Mouse (Mus musculus) heart, embryonic 14.5 days (tissue): ENCODE data around the gene Large2. TPM values are rescaled to one million over a fixed set of nuclear protein-coding genes. Genes with fewer than 3 reads are reported as not detected.
A peak's percentile ranks its signal among the peaks of the same experiment; 100 is the strongest.

Source experiments
- ATAC-seq: fragments of 200-750 bp; cut with Nextera tagmentation; 2 replicates; pipeline ENCODE4 v1.8.0; 2017; ENCODE audit warnings: low read depth, moderate TSS enrichment; ENCODE audit not compliant: insufficient number of reproducible peaks, insufficient read depth, low FRiP score
- H3K27ac ChIP-seq, 2 experiments: fragments of 200-500 bp in 1 of 2; fragments of 300-500 bp in 1 of 2; sonication (generic) in 1 of 2; replicated peaks in 1 of 2; 2 replicates each; pipeline ENCODE4 v1.5.1; 2012 to 2014; ENCODE audit warnings: low read depth in 2 of 2, low read length in 2 of 2, control low read depth in 1 of 2, mild to moderate bottlenecking in 1 of 2, mixed read lengths in 1 of 2; ENCODE audit not compliant: control insufficient read depth in 1 of 2, insufficient read depth in 1 of 2
- H3K27me3 ChIP-seq: fragments of 300-500 bp; sonication (generic); 2 replicates; pipeline ENCODE4 v1.6.1; 2014; ENCODE audit warnings: mild to moderate bottlenecking, low read length, control low read depth; ENCODE audit not compliant: control insufficient read depth, insufficient read depth
- H3K36me3 ChIP-seq: fragments of 300-500 bp; sonication (generic); 2 replicates; pipeline ENCODE4 v1.6.1; 2014; ENCODE audit warnings: mild to moderate bottlenecking, control low read depth, low read length, mixed read lengths; ENCODE audit not compliant: control insufficient read depth, insufficient read depth
- H3K4me1 ChIP-seq, 2 experiments: fragments of 200-500 bp in 1 of 2; fragments of 300-500 bp in 1 of 2; sonication (generic) in 1 of 2; 2 replicates each; pipeline ENCODE4 v1.6.1; 2012 to 2014; ENCODE audit warnings: low read length in 2 of 2, control low read depth in 1 of 2, mixed read lengths in 1 of 2; ENCODE audit not compliant: control insufficient read depth in 2 of 2, insufficient read depth in 2 of 2
- H3K4me2 ChIP-seq: fragments of 300-500 bp; sonication (generic); 2 replicates; pipeline ENCODE4 v1.6.1; 2014; ENCODE audit warnings: mild to moderate bottlenecking, low read length
- H3K4me3 ChIP-seq, 2 experiments: fragments of 200-500 bp in 1 of 2; fragments of 300-500 bp in 1 of 2; sonication (generic) in 1 of 2; 2 replicates each; pipeline ENCODE4 v1.5.1; 2012 to 2014; ENCODE audit warnings: low read length in 2 of 2, mild to moderate bottlenecking in 2 of 2, control low read depth in 1 of 2, low read depth in 1 of 2, moderate library complexity in 1 of 2; ENCODE audit not compliant: control insufficient read depth in 1 of 2, insufficient read depth in 1 of 2
- H3K9ac ChIP-seq: fragments of 300-500 bp; sonication (generic); 2 replicates; pipeline ENCODE4 v1.6.1; 2014; ENCODE audit warnings: mild to moderate bottlenecking, low read length
- H3K9me3 ChIP-seq: fragments of 300-500 bp; sonication (generic); 2 replicates; pipeline ENCODE4 v1.6.1; 2016; ENCODE audit warnings: low read length, control low read depth; ENCODE audit not compliant: control insufficient read depth
- WGBS: fragments of 180-500 bp; shearing (Covaris S2); extraction: QIAGEN DNeasy Blood & Tissue Kit; methylation state at CpG from one replicate; pipeline ENCODE4 v1.1.7; 2014; 5-methylcytosine and 5-hydroxymethylcytosine counted together
- polyA plus RNA-seq: library from polyadenylated mRNA; unstranded; fragments of >200 nt; fragmentation: Nextera tagmentation; extraction: Ambion mirVana; gene quantifications from 2 replicates; pipeline ENCODE4 v1.2.1, GENCODE M21; 2014

Gene Large2
- polyA plus RNA-seq, result 0.73 and 1.2 TPM in 2 replicates

- Histone ChIP-seq H3K4me1 (peaks cover 14 to 17% of the 10 kb centered on the region in 2 experiments), H3K9me3 (no peaks in the 10 kb centered on the region), H3K4me2 (peak within 1 kb of the TSS; percentile 98), H3K9ac (peak within 1 kb of the TSS; percentile 80), H3K36me3 (peaks cover 19% of the 10 kb centered on the region), H3K4me3 (peak within 1 kb of the TSS; percentile 62 to 67), H3K27me3 (peaks cover 34% of the 10 kb centered on the region), H3K27ac (peak within 1 kb of the TSS; percentile 65 to 73)
- 2% methylated on average over 16 of the region's 16 CpGs for WGBS
- no peak for ATAC-seq
Observed at GRCm38 (mm10) chr2:92374514-92374913, at the start of gene Large2, which contains the start of gene Pex16. Gene Large2 (minus strand): TSS chr2:92374869. Gene Pex16 (plus strand): TSS chr2:92374676.

- Histone ChIP-seq H3K27me3 (no peaks in the 10 kb centered on the region), H3K36me3 (peaks cover 46% of the 10 kb centered on the region)
Observed at GRCm38 (mm10) chr2:92423702-92424461, 49.2 kb upstream of the Large2 start.

GRCm38 (mm10) chr2:92423156-92423555, 48.5 kb upstream of the Large2 start:
- Histone ChIP-seq H3K27ac (peak overlapping the region; percentile 46 to 90), H3K36me3 (peaks cover 52% of the 10 kb centered on the region), H3K9ac (peak overlapping the region; percentile 47; the same call in 1 of the 2 replicates), H3K4me2 (0 out of 2 replicates have a peak overlapping the region, but pooled peaks have one; percentile 2), H3K9me3 (no peaks in the 10 kb centered on the region), H3K4me1 (peaks cover 32 to 47% of the 10 kb centered on the region in 2 experiments), H3K4me3 (no peak overlapping the region), H3K27me3 (no peaks in the 10 kb centered on the region)
- 95% methylated on average over 9 of the region's 9 CpGs for WGBS
- ATAC-seq, result no peak

More at GRCm38 (mm10) chr2:92423702-92424461, 49.2 kb upstream of the Large2 start:
- ATAC-seq, result peak; percentile 78
- Histone ChIP-seq H3K9ac (peak overlapping the region; percentile 47; the same call in 1 of the 2 replicates), H3K4me1 (peaks cover 34 to 54% of the 10 kb centered on the region in 2 experiments), H3K4me3 (no peak overlapping the region), H3K27ac (peak overlapping the region; percentile 90 to 95), H3K4me2 (peak overlapping the region; percentile 2; the same call in 1 of the 2 replicates), H3K9me3 (no peaks in the 10 kb centered on the region)
- 44% methylated on average over 9 of the region's 9 CpGs for WGBS

- WGBS, result 63% methylated on average over 10 of the region's 10 CpGs
- no peak for ATAC-seq
- H3K27me3 ChIP-seq, result no peaks in the 10 kb centered on the region
- peaks cover 58% of the 10 kb centered on the region for H3K36me3 ChIP-seq
- no peak overlapping the region for H3K4me3 ChIP-seq
- no peak overlapping the region for H3K9ac ChIP-seq
- H3K9me3 ChIP-seq, result no peaks in the 10 kb centered on the region
- H3K27ac ChIP-seq, result peak overlapping the region in 1 of 2 experiments; percentile 90; a peak in 2 of 4 replicates
- no peak overlapping the region for H3K4me2 ChIP-seq
- peaks cover 26 to 41% of the 10 kb centered on the region in 2 experiments for H3K4me1 ChIP-seq
Observed at GRCm38 (mm10) chr2:92422388-92423135, 47.9 kb upstream of the Large2 start.

GRCm38 (mm10) chr2:92421723-92422387, 47.2 kb upstream of the Large2 start:
- Histone ChIP-seq H3K4me3 (no peak overlapping the region), H3K4me1 (peaks cover 26 to 35% of the 10 kb centered on the region in 2 experiments), H3K4me2 (no peak overlapping the region), H3K36me3 (peaks cover 64% of the 10 kb centered on the region), H3K9me3 (no peaks in the 10 kb centered on the region), H3K27ac (no peak overlapping the region), H3K27me3 (no peaks in the 10 kb centered on the region), H3K9ac (no peak overlapping the region)
- ATAC-seq, result no peak
- WGBS, result 89% methylated on average over 7 of the region's 7 CpGs

GRCm38 (mm10) chr2:92411705-92412104, 37.0 kb upstream of the Large2 start:
- no peaks in the 10 kb centered on the region for H3K27me3 ChIP-seq
- H3K4me1 ChIP-seq, result no peaks in the 10 kb centered on the region
- H3K4me2 ChIP-seq, result no peak overlapping the region
- no peak overlapping the region for H3K9ac ChIP-seq
- H3K36me3 ChIP-seq, result peaks cover 99% of the 10 kb centered on the region
- no peak for ATAC-seq
- H3K27ac ChIP-seq, result no peak overlapping the region
- WGBS, result 89% methylated on average over 10 of the region's 10 CpGs
- H3K9me3 ChIP-seq, result no peaks in the 10 kb centered on the region
- no peak overlapping the region for H3K4me3 ChIP-seq
